Mouse (Mus musculus): Measurements from ENCODE around the gene Msrb2. TPM values are rescaled to one million over a fixed set of nuclear protein-coding genes. Genes with fewer than 3 reads are reported as not detected.

The Msrb2 gene
- polyA plus RNA-seq, 1 experiment = 3.6 TPM

DNA sequence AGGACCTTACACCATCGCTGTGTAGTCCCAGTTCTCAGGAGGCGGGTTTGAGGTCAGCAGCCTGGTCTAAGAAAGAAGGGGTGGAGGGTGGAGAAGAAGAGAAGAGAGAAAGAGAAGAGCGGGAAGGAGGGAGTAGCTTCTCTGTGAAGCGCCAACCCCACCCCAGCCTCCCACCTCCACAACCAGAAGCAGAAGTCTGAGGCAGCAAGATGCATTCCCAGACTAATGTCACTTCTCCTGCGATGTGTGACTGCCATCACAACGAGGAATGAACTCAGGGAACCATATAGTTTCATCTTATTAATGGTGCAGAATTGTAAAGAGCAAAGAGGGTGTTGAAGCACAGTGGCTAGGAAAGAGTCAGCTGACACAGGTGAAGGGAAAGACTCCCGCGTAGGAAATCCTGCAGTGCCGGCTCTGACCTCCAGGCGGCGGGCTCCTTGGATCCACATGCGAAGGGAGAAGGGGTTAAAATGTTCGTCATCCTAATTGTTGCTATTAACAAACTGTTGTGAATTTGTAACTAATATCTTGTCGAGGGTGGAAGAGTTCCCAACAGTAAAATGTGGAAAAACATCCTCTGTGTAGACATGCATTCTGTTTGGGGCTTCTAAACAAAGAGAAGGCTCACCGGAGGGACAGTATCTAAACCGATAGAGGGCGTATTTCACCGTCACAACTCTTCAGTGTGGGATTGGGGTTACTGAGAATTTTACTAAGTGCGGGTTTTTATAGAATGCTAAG lies 43.2 kb downstream of the Msrb2 start:
- WGBS = 19% methylated on average over 19 of the region's 19 CpGs
- H3K36me3 ChIP-seq (ENCODE audit: control insufficient read depth, insufficient read depth, low read length) = no peaks in the 10 kb centered on the region
- no peak overlapping the region for H3K4me3 ChIP-seq (ENCODE audit: extremely low read depth, insufficient read depth, insufficient read length)
- H3K27ac ChIP-seq (ENCODE audit: insufficient read depth, low read length) = no peak overlapping the region
- no peaks in the 10 kb centered on the region for H3K4me1 ChIP-seq (ENCODE audit: control insufficient read depth, insufficient read depth, insufficient read length)
- DNase-seq (ENCODE audit: low read depth in 1 of 2, low spot score in 2 of 2) = peak in 1 of 2 experiments; percentile 41
- TF ChIP-seq POLR2A (IDR thresholded peaks at IDR 0.05; ENCODE audit: low read depth, low read length) (no peak), CTCF (IDR thresholded peaks at IDR 0.05; ENCODE audit: extremely low read depth, insufficient read depth, insufficient read length, insufficient replicate concordance) (peak; percentile 70)
- H3K27me3 ChIP-seq (ENCODE audit: control insufficient read depth, insufficient read depth, low read length) = no peaks in the 10 kb centered on the region

- H3K27me3 ChIP-seq (ENCODE audit: control insufficient read depth, insufficient read depth, low read length) = no peaks in the 10 kb centered on the region
- H3K36me3 ChIP-seq (ENCODE audit: control insufficient read depth, insufficient read depth, low read length) = no peaks in the 10 kb centered on the region
- DNase-seq (ENCODE audit: low read depth in 1 of 2, low spot score in 2 of 2) = peak in 1 of 2 experiments; percentile 66
- H3K4me1 ChIP-seq (ENCODE audit: control insufficient read depth, insufficient read depth, insufficient read length) = no peaks in the 10 kb centered on the region
- no peak overlapping the region for H3K27ac ChIP-seq (ENCODE audit: insufficient read depth, low read length)
- TF ChIP-seq CTCF (IDR thresholded peaks at IDR 0.05; ENCODE audit: extremely low read depth, insufficient read depth, insufficient read length, insufficient replicate concordance) (no peak), POLR2A (IDR thresholded peaks at IDR 0.05; ENCODE audit: low read depth, low read length) (no peak)
- WGBS = 2% methylated on average over 6 of the region's 6 CpGs
- no peak overlapping the region for H3K4me3 ChIP-seq (ENCODE audit: extremely low read depth, insufficient read depth, insufficient read length)
These were observed 43.9 kb downstream of the Msrb2 start for GRCm38 (mm10) chr2:19415063-19415521.

GRCm38 (mm10) chr2:19416066-19416465 lies 44.8 kb downstream of the Msrb2 start:
- no peaks in the 10 kb centered on the region for H3K27me3 ChIP-seq (ENCODE audit: control insufficient read depth, insufficient read depth, low read length)
- H3K4me3 ChIP-seq (ENCODE audit: extremely low read depth, insufficient read depth, insufficient read length) = no peak overlapping the region
- DNase-seq (ENCODE audit: low read depth in 1 of 2, low spot score in 2 of 2) = no peak
- 61% methylated on average over 6 of the region's 6 CpGs for WGBS
- H3K4me1 ChIP-seq (ENCODE audit: control insufficient read depth, insufficient read depth, insufficient read length) = no peaks in the 10 kb centered on the region
- no peaks in the 10 kb centered on the region for H3K36me3 ChIP-seq (ENCODE audit: control insufficient read depth, insufficient read depth, low read length)
- no peak for TF ChIP-seq POLR2A (IDR thresholded peaks at IDR 0.05; ENCODE audit: low read depth, low read length)
- TF ChIP-seq CTCF (IDR thresholded peaks at IDR 0.05; ENCODE audit: extremely low read depth, insufficient read depth, insufficient read length, insufficient replicate concordance) = no peak
- H3K27ac ChIP-seq (ENCODE audit: insufficient read depth, low read length) = no peak overlapping the region

DNA sequence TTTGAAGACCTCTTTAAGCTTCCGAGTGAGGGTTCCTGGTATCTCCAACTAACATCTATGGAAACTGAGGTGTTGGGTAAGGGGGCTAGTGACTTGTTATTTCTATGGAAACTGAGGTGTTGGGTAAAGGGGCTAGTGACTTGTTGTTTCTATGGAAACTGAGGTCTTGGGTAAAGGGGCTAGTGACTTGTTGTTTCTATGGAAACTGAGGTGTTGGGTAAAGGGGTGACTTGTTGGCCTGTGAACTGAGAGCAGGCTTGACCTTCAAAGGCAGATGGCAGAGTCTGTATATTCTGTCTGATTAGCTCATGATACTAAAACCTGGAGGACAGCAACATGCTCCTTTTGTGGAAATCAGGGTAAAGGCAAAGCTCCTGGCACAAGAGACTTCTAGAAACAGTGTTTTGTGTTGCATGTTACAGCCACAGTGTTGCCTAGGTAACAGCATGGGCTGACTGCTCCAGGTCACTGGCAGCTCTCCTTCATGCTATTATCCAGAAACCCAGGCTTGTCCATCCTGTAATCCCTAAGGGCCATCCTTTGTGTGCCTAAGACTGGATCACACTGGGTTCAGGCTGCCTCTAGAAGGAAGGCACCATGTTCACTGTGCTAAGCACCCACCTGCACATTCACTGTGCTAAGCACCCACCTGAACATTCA lies 48.6 kb downstream of the Msrb2 start:
- Histone ChIP-seq H3K27me3 (ENCODE audit: control insufficient read depth, insufficient read depth, low read length) (no peaks in the 10 kb centered on the region), H3K27ac (ENCODE audit: insufficient read depth, low read length) (no peak overlapping the region), H3K36me3 (ENCODE audit: control insufficient read depth, insufficient read depth, low read length) (no peaks in the 10 kb centered on the region), H3K4me3 (ENCODE audit: extremely low read depth, insufficient read depth, insufficient read length) (no peak overlapping the region), H3K4me1 (ENCODE audit: control insufficient read depth, insufficient read depth, insufficient read length) (no peaks in the 10 kb centered on the region)
- TF ChIP-seq CTCF (IDR thresholded peaks at IDR 0.05; ENCODE audit: extremely low read depth, insufficient read depth, insufficient read length, insufficient replicate concordance) (no peak), POLR2A (IDR thresholded peaks at IDR 0.05; ENCODE audit: low read depth, low read length) (no peak)
- 71% methylated on average over 1 of the region's 1 CpGs for WGBS
- no peak for DNase-seq (ENCODE audit: low read depth in 1 of 2, low spot score in 2 of 2)

DNA sequence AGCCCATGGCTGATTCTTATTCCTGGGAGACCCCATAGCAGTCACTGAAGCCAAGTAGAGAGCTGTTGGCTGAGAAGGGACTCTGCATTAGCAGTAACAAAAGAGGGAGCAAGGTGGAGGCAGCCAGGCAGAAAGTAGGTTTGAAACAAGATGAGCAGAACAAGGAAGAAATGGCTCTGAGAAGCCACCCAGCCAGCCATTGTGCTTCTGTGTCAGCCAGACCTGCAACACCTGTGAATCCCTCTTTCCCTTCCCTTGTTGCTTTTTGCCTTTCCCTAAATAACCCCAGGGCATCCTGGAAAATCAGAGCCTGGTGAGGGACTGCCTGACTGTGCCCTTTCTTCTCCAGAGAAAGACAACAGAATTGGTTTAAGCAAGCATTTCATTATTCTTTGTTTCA lies 51.0 kb downstream of the Msrb2 start:
- no peak for DNase-seq (ENCODE audit: low read depth in 1 of 2, low spot score in 2 of 2)
- Histone ChIP-seq H3K4me1 (ENCODE audit: control insufficient read depth, insufficient read depth, insufficient read length) (no peaks in the 10 kb centered on the region), H3K27me3 (ENCODE audit: control insufficient read depth, insufficient read depth, low read length) (no peaks in the 10 kb centered on the region), H3K36me3 (ENCODE audit: control insufficient read depth, insufficient read depth, low read length) (no peaks in the 10 kb centered on the region), H3K27ac (ENCODE audit: insufficient read depth, low read length) (no peak overlapping the region), H3K4me3 (ENCODE audit: extremely low read depth, insufficient read depth, insufficient read length) (no peak overlapping the region)
- TF ChIP-seq POLR2A (IDR thresholded peaks at IDR 0.05; ENCODE audit: low read depth, low read length) (no peak), CTCF (IDR thresholded peaks at IDR 0.05; ENCODE audit: extremely low read depth, insufficient read depth, insufficient read length, insufficient replicate concordance) (no peak)

- Histone ChIP-seq H3K4me1 (ENCODE audit: control insufficient read depth, insufficient read depth, insufficient read length) (no peaks in the 10 kb centered on the region), H3K4me3 (ENCODE audit: extremely low read depth, insufficient read depth, insufficient read length) (no peak overlapping the region), H3K27ac (ENCODE audit: insufficient read depth, low read length) (no peak overlapping the region), H3K36me3 (ENCODE audit: control insufficient read depth, insufficient read depth, low read length) (no peaks in the 10 kb centered on the region), H3K27me3 (ENCODE audit: control insufficient read depth, insufficient read depth, low read length) (no peaks in the 10 kb centered on the region)
- no peak for DNase-seq (ENCODE audit: low read depth in 1 of 2, low spot score in 2 of 2)
- WGBS = 75% methylated on average over 6 of the region's 6 CpGs
- TF ChIP-seq POLR2A (IDR thresholded peaks at IDR 0.05; ENCODE audit: low read depth, low read length) (no peak), CTCF (IDR thresholded peaks at IDR 0.05; ENCODE audit: extremely low read depth, insufficient read depth, insufficient read length, insufficient replicate concordance) (no peak)
These were observed 51.8 kb downstream of the Msrb2 start for GRCm38 (mm10) chr2:19423086-19423485.

GRCm38 (mm10) chr2:19429031-19429430 lies 57.8 kb downstream of the Msrb2 start:
- TF ChIP-seq CTCF (IDR thresholded peaks at IDR 0.05; ENCODE audit: extremely low read depth, insufficient read depth, insufficient read length, insufficient replicate concordance) (no peak), POLR2A (IDR thresholded peaks at IDR 0.05; ENCODE audit: low read depth, low read length) (no peak)
- Histone ChIP-seq H3K36me3 (ENCODE audit: control insufficient read depth, insufficient read depth, low read length) (no peaks in the 10 kb centered on the region), H3K4me3 (ENCODE audit: extremely low read depth, insufficient read depth, insufficient read length) (no peak overlapping the region), H3K27me3 (ENCODE audit: control insufficient read depth, insufficient read depth, low read length) (peaks cover 14% of the 10 kb centered on the region), H3K27ac (ENCODE audit: insufficient read depth, low read length) (no peak overlapping the region), H3K4me1 (ENCODE audit: control insufficient read depth, insufficient read depth, insufficient read length) (no peaks in the 10 kb centered on the region)
- 9% methylated on average over 10 of the region's 10 CpGs for WGBS
- DNase-seq (ENCODE audit: low read depth in 1 of 2, low spot score in 2 of 2) = peak in 1 of 2 experiments; percentile 18
